Mouse (Mus musculus) CH12.LX (cell line): ENCODE measurements around the gene Hist1h4h. TPM values are rescaled to one million over a fixed set of nuclear protein-coding genes. Genes with fewer than 3 reads are reported as not detected.
A peak's percentile ranks its signal among the peaks of the same experiment; 100 is the strongest.
"Not testable (repeated sequence)": the region's sequence is repeated elsewhere in the genome, so short reads cannot be mapped to it uniquely, and the experiment has no call there.

Experiments used
- DNase-seq: peaks from one replicate; pipeline ENCODE4 v3.0.0-alpha.2; 2013; ENCODE audit errors: extremely low read depth
- H3K27ac ChIP-seq: 2 replicates; pipeline ENCODE4 v1.5.1; 2012; ENCODE audit warnings: low read depth, mild to moderate bottlenecking, control low read depth, moderate library complexity; ENCODE audit not compliant: insufficient read depth
- H3K27me3 ChIP-seq: replicated peaks from 2 replicates; pipeline ENCODE3; 2012; ENCODE audit warnings: inconsistent platforms
- H3K36me3 ChIP-seq, 2 experiments: replicated peaks in 1 of 2; 2 replicates each; pipeline versions ENCODE3 to v1.6.1; 2012; ENCODE audit warnings: inconsistent platforms in 1 of 2, low read length in 1 of 2, mild to moderate bottlenecking in 1 of 2, mixed read lengths in 1 of 2, moderate library complexity in 1 of 2; ENCODE audit not compliant: control insufficient read depth in 1 of 2, insufficient read depth in 1 of 2
- H3K4me1 ChIP-seq, 2 experiments: 2 replicates each; pipeline ENCODE4 v1.6.1; 2012; ENCODE audit warnings: inconsistent platforms in 1 of 2, moderate library complexity in 1 of 2; ENCODE audit not compliant: insufficient read depth in 2 of 2, control insufficient read depth in 1 of 2
- H3K4me2 ChIP-seq: 2 replicates; pipeline ENCODE4 v1.6.1; 2012; ENCODE audit warnings: low read depth, mild to moderate bottlenecking, control low read depth; ENCODE audit not compliant: poor library complexity, insufficient read depth, severe bottlenecking
- H3K4me3 ChIP-seq, 3 experiments: fragments of 150-350 bp in 1 of 3; sonication (generic) in 1 of 3; replicated peaks in 1 of 3; 2 replicates each; pipeline versions ENCODE3 to v1.5.1; 2011 to 2012; ENCODE audit warnings: low read depth in 2 of 3, low read length in 2 of 3, mild to moderate bottlenecking in 2 of 3, moderate library complexity in 2 of 3, control low read depth in 1 of 3, improper control_type of control experiment in 1 of 3, inconsistent platforms in 1 of 3, mixed read lengths in 1 of 3; ENCODE audit not compliant: poor library complexity in 1 of 3
- H3K79me2 ChIP-seq: replicated peaks from 2 replicates; pipeline ENCODE4 v1.6.1; 2012; ENCODE audit warnings: mild to moderate bottlenecking, moderate library complexity; ENCODE audit not compliant: control insufficient read depth, poor library complexity, insufficient read depth, severe bottlenecking; ENCODE audit errors: extremely low read depth
- H3K9ac ChIP-seq: 2 replicates; pipeline ENCODE4 v1.6.1; 2012; ENCODE audit warnings: low read depth, mild to moderate bottlenecking, control low read depth, moderate library complexity; ENCODE audit not compliant: insufficient read depth
- H3K9me3 ChIP-seq: replicated peaks from 2 replicates; pipeline ENCODE3; 2012; ENCODE audit warnings: low read length, inconsistent platforms, mixed read lengths
- BHLHE40 ChIP-seq: IDR thresholded peaks from 2 replicates; pipeline ENCODE4 v1.6.1; 2011; ENCODE audit warnings: mild to moderate bottlenecking, low read depth, low read length, improper control_type of control experiment
- EP300 ChIP-seq: IDR thresholded peaks from 2 replicates; pipeline ENCODE4 v1.6.1; 2011; ENCODE audit warnings: low read length, improper control_type of control experiment
- HCFC1 ChIP-seq: IDR thresholded peaks from 2 replicates; pipeline ENCODE4 v1.6.1; 2012; ENCODE audit warnings: low read depth, mild to moderate bottlenecking, inconsistent platforms, low read length, improper control_type of control experiment
- IRF4 ChIP-seq: IDR thresholded peaks from 2 replicates; pipeline ENCODE4 v1.6.1; 2014; ENCODE audit warnings: low read depth, mild to moderate bottlenecking, inconsistent platforms, low read length, improper control_type of control experiment
- JUN ChIP-seq: IDR thresholded peaks from 2 replicates; pipeline ENCODE4 v1.6.1; 2011; ENCODE audit warnings: low read depth, mild to moderate bottlenecking, low read length, improper control_type of control experiment, moderate library complexity; ENCODE audit not compliant: insufficient read depth
- JUND ChIP-seq: conservative IDR thresholded peaks from 2 replicates; pipeline ENCODE4 v1.6.1; 2011; ENCODE audit warnings: low read depth, low read length, improper control_type of control experiment
- KAT2A ChIP-seq: IDR thresholded peaks from 2 replicates; pipeline ENCODE4 v1.6.1; 2012; ENCODE audit warnings: low read length, improper control_type of control experiment, inconsistent platforms; ENCODE audit not compliant: insufficient replicate concordance
- MXI1 ChIP-seq: IDR thresholded peaks from 2 replicates; pipeline ENCODE4 v1.6.1; 2011; ENCODE audit warnings: mild to moderate bottlenecking, low read depth, low read length, improper control_type of control experiment
- MYC ChIP-seq: IDR thresholded peaks from 2 replicates; pipeline ENCODE4 v1.6.1; 2011; ENCODE audit warnings: low read depth, mild to moderate bottlenecking, improper control_type of control experiment, low read length
- NELFE ChIP-seq: IDR thresholded peaks from 2 replicates; pipeline ENCODE4 v1.6.1; 2011; ENCODE audit warnings: low read depth, low read length, improper control_type of control experiment
- POLR2A ChIP-seq: IDR thresholded peaks from 2 replicates; pipeline ENCODE4 v1.6.1; 2011; ENCODE audit warnings: low read depth, mild to moderate bottlenecking, improper control_type of control experiment, low read length
- POLR2AphosphoS2 ChIP-seq: IDR thresholded peaks from 2 replicates; pipeline ENCODE4 v1.6.1; 2011; ENCODE audit warnings: low read depth, low read length, improper control_type of control experiment
- SIN3A ChIP-seq: IDR thresholded peaks from 2 replicates; pipeline ENCODE4 v1.6.1; 2012; ENCODE audit warnings: low read length, improper control_type of control experiment, inconsistent platforms
- TBP ChIP-seq: conservative IDR thresholded peaks from 2 replicates; pipeline ENCODE4 v1.6.1; 2011; ENCODE audit warnings: low read depth, low read length, improper control_type of control experiment
- TCF12 ChIP-seq: IDR thresholded peaks from 2 replicates; pipeline ENCODE4 v1.6.1; 2014; ENCODE audit warnings: low read depth, mild to moderate bottlenecking, inconsistent platforms, low read length, improper control_type of control experiment
- UBTF ChIP-seq: IDR thresholded peaks from 2 replicates; pipeline ENCODE4 v1.6.1; 2012; ENCODE audit warnings: low read depth, mild to moderate bottlenecking, inconsistent platforms, low read length, improper control_type of control experiment, moderate library complexity
- ZMIZ1 ChIP-seq: IDR thresholded peaks from 2 replicates; pipeline ENCODE4 v1.6.1; 2012; ENCODE audit warnings: low read depth, mild to moderate bottlenecking, inconsistent platforms, low read length, improper control_type of control experiment
- ZNF384 ChIP-seq: IDR thresholded peaks from 2 replicates; pipeline ENCODE4 v1.6.1; 2012; ENCODE audit warnings: low read depth, low read length, improper control_type of control experiment, inconsistent platforms
- dilution Hi-C: fragments of 300-500 bp; cut with MboI; formaldehyde crosslinking; loops from 2 replicates; pipeline ENCODE4 v1.14.3; 2020; ENCODE audit warnings: low sequenced_read_pairs; ENCODE audit not compliant: extremely low pct_unique_long_range_greater_than_20kb, extremely low pct_ligation_motif_present
- in situ Hi-C: fragments of 300-500 bp; cut with MboI; formaldehyde crosslinking; loops from 3 replicates; pipeline ENCODE4 v1.14.3; 2019; ENCODE audit warnings: low sequenced_read_pairs, low pct_ligation_motif_present, low pct_unique_long_range_greater_than_20kb, mixed read lengths
- polyA plus RNA-seq: library from polyadenylated mRNA; unstranded; fragments of >175 nt; gene quantifications from 2 replicates; pipeline ENCODE4 v1.2.1, GENCODE M21; 2012; ENCODE audit warnings: low read depth; ENCODE audit not compliant: insufficient read length
- total RNA-seq, 2 experiments: library from RNA; depleted of rRNA; stranded (reverse); fragments of 300-350 nt in 1 of 2; fragments of >200 nt in 1 of 2; gene quantifications; 2 replicates each; pipeline ENCODE4 v1.2.3; 2012 to 2014

Gene Hist1h4h
- total and polyA plus RNA-seq, 3 experiments = 5.5 to 4,957 (median 19.4) TPM

DNA sequence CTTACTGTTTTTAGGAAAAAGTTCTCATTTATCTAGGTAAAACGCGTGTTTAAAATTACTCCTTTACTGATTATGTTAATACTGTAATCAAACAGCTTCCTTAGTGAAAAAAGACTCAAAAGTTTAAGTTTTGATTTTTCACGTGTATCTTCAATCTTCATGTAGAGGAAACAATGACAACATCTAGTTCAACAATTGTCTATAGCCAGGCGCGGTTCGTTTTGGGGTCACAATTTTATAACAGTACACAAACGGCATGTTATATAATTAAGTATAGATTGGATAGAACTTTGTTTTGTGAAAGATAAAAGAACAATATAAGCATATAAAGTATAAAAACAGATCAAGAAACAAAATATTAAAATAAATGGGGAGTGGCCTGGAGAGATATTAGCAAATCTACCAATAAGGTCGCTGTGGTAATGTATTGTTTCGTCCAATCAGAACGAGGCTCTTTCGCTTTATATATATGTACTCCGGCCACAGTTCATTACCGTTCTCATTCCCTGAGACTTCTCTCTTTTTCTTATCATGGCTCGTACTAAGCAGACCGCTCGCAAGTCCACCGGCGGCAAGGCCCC lies 44.5 kb downstream of the Hist1h4h start, which contains the start of gene Hist1h3d:
Gene Hist1h3d, plus strand, starts transcription at position 493 of the 581 bp plus-strand sequence.
- Histone ChIP-seq H3K9ac (peak within 1 kb of the TSS; percentile 88), H3K9me3 (no peaks in the 10 kb centered on the region), H3K4me1 (peaks cover 0 to 15% of the 10 kb centered on the region in 2 experiments; a peak in 2 of 4 replicates), H3K27me3 (no peaks in the 10 kb centered on the region), H3K27ac (peak within 1 kb of the TSS; percentile 87), H3K79me2 (no peaks in the 10 kb centered on the region), H3K4me2 (peak within 1 kb of the TSS; percentile 58), H3K36me3 (no peaks in the 10 kb centered on the region), H3K4me3 (peak within 1 kb of the TSS; percentile 19 to 69 (median 46))
- DNase-seq = peak; percentile 92
- dilution Hi-C loops (no loop called here), in situ Hi-C loops (no loop called here)
- TF ChIP-seq KAT2A = no peak
- peak; percentile 97 for TF ChIP-seq ZMIZ1
- peak; percentile 15; the same call in 1 of the 2 replicates for TF ChIP-seq JUN
- no peak for TF ChIP-seq IRF4
- TF ChIP-seq NELFE = peak; percentile 95
- 0 out of 2 replicates have a peak, but pooled peaks have one; percentile 24 for TF ChIP-seq ZNF384
- peak; percentile 5; the same call in 1 of the 2 replicates for TF ChIP-seq POLR2AphosphoS2
- TF ChIP-seq EP300 = no peak
- TF ChIP-seq BHLHE40 = peak; percentile 26; the same call in 1 of the 2 replicates
- 0 out of 2 replicates have a peak, but pooled peaks have one; percentile 51 for TF ChIP-seq MXI1
- peak; percentile 55 for TF ChIP-seq TCF12
- TF ChIP-seq TBP = peak; percentile 99
- TF ChIP-seq JUND = peak; percentile 62; the same call in 1 of the 2 replicates
- TF ChIP-seq MYC = peak; percentile 79; the same call in 1 of the 2 replicates

DNA sequence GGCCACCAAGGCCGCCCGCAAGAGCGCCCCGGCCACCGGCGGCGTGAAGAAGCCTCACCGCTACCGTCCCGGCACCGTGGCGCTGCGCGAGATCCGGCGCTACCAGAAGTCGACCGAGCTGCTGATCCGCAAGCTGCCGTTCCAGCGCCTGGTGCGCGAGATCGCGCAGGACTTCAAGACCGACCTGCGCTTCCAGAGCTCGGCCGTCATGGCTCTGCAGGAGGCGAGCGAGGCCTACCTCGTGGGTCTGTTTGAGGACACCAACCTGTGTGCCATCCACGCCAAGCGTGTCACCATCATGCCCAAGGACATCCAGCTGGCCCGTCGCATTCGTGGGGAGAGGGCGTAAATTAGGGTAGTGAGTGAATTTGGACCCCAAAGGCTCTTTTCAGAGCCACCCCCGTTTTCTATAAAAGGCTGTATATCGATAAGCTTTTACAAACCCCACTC lies 45.0 kb downstream of the Hist1h4h start:
- H3K27me3 ChIP-seq, H3K9me3 ChIP-seq, H3K79me2 ChIP-seq, H3K36me3 ChIP-seq, DNase-seq, dilution Hi-C loops, in situ Hi-C loops: not testable (repeated sequence)
- TF ChIP-seq ZMIZ1 (peak; percentile 98), HCFC1 (0 out of 2 replicates have a peak, but pooled peaks have one; percentile 6), NELFE (peak; percentile 83), POLR2A (peak; percentile 92), SIN3A (peak; percentile 8; the same call in 1 of the 2 replicates), MXI1 (peak; percentile 6; the same call in 1 of the 2 replicates), UBTF (peak; percentile 91)
- Histone ChIP-seq H3K4me3 (peak overlapping the region; percentile 19 to 69 (median 46)), H3K9ac (peak overlapping the region; percentile 88), H3K4me1 (peaks cover 0 to 20% of the 10 kb centered on the region in 2 experiments; a peak in 2 of 4 replicates), H3K4me2 (peak overlapping the region; percentile 58; the same call in 1 of the 2 replicates), H3K27ac (peak overlapping the region; percentile 87)
